Mouse (Mus musculus) small intestine, adult 2 months (tissue): ENCODE results near the gene R3hdm4. TPM values are rescaled to one million over a fixed set of nuclear protein-coding genes. Genes with fewer than 3 reads are reported as not detected.
A peak's percentile ranks its signal among the peaks of the same experiment; 100 is the strongest.

ENCODE experiments used
- H3K27ac ChIP-seq: fragments of 200-500 bp; 2 replicates; pipeline ENCODE4 v1.5.1; 2012; ENCODE audit warnings: low read depth, low read length, control low read depth, inconsistent platforms; ENCODE audit not compliant: insufficient read depth
- H3K27me3 ChIP-seq: fragments of 200-500 bp; 2 replicates; pipeline ENCODE4 v1.6.1; 2012; ENCODE audit warnings: mild to moderate bottlenecking, moderate library complexity, low read length, inconsistent platforms; ENCODE audit not compliant: control insufficient read depth, insufficient read depth
- H3K36me3 ChIP-seq: fragments of 200-500 bp; 2 replicates; pipeline ENCODE4 v1.6.1; 2012; ENCODE audit warnings: mild to moderate bottlenecking, low read length, control low read depth, inconsistent platforms; ENCODE audit not compliant: control insufficient read depth, insufficient read depth
- H3K4me1 ChIP-seq: fragments of 200-500 bp; 2 replicates; pipeline ENCODE4 v1.6.1; 2012; ENCODE audit warnings: low read length, inconsistent platforms, mixed read lengths; ENCODE audit not compliant: control insufficient read depth, insufficient read depth, insufficient read length
- H3K4me3 ChIP-seq: fragments of 200-500 bp; 2 replicates; pipeline ENCODE4 v1.5.1; 2012; ENCODE audit warnings: low read depth, mild to moderate bottlenecking, control low read depth, inconsistent platforms, low read length, moderate library complexity
- CTCF ChIP-seq: fragments of 200-500 bp; IDR thresholded peaks from 2 replicates; pipeline ENCODE4 v1.5.1; 2012; ENCODE audit warnings: low read depth, mild to moderate bottlenecking, control low read depth, inconsistent platforms, low read length, moderate library complexity, mixed read lengths; ENCODE audit not compliant: insufficient replicate concordance, insufficient read length; ENCODE audit errors: extremely low read depth
- POLR2A ChIP-seq: fragments of 200-500 bp; IDR thresholded peaks from 2 replicates; pipeline ENCODE4 v1.6.1; 2012; ENCODE audit warnings: low read depth, mild to moderate bottlenecking, control low read depth, inconsistent platforms, low read length, moderate library complexity
- WGBS: fragments of 180-500 bp; shearing (Covaris S2); methylation state at CpG from one replicate; pipeline ENCODE4 v1.1.7; 2018; 5-methylcytosine and 5-hydroxymethylcytosine counted together
- polyA plus RNA-seq: library from polyadenylated mRNA; depleted of rRNA; stranded (reverse); fragments of >200 nt; gene quantifications from 2 replicates; pipeline ENCODE4 v1.2.3, GENCODE M21; 2012

Gene R3hdm4
- polyA plus RNA-seq, 1 experiment = 104 TPM

- 4% methylated on average over 26 of the region's 26 CpGs for WGBS
- no peak overlapping the region for H3K27ac ChIP-seq
- TF ChIP-seq POLR2A = no peak
- peaks cover 11% of the 10 kb centered on the region for H3K4me1 ChIP-seq
- no peaks in the 10 kb centered on the region for H3K36me3 ChIP-seq
- H3K4me3 ChIP-seq = peak overlapping the region; percentile 63
- H3K27me3 ChIP-seq = peaks cover 13% of the 10 kb centered on the region; the same call in 1 of the 2 replicates
Measured at GRCm38 (mm10) chr10:79873715-79874289, 47.2 kb downstream of the R3hdm4 start.

GRCm38 (mm10) chr10:79873313-79873712 lies 47.7 kb downstream of the R3hdm4 start:
- H3K4me3 ChIP-seq = no peak overlapping the region

GRCm38 (mm10) chr10:79872862-79873261 lies 48.1 kb downstream of the R3hdm4 start:
- WGBS = 41% methylated on average over 3 of the region's 3 CpGs
- Histone ChIP-seq H3K4me3 (no peak overlapping the region), H3K36me3 (no peaks in the 10 kb centered on the region), H3K27me3 (peaks cover 13% of the 10 kb centered on the region; the same call in 1 of the 2 replicates), H3K27ac (no peak overlapping the region), H3K4me1 (peaks cover 11% of the 10 kb centered on the region)
- no peak for TF ChIP-seq CTCF
- TF ChIP-seq POLR2A = no peak

More at GRCm38 (mm10) chr10:79873313-79873712, 47.7 kb downstream of the R3hdm4 start:
- H3K27me3 ChIP-seq = peaks cover 13% of the 10 kb centered on the region; the same call in 1 of the 2 replicates
- TF ChIP-seq POLR2A (no peak), CTCF (no peak)
- no peaks in the 10 kb centered on the region for H3K36me3 ChIP-seq
- no peak overlapping the region for H3K27ac ChIP-seq
- WGBS = 32% methylated on average over 6 of the region's 6 CpGs
- H3K4me1 ChIP-seq = peaks cover 11% of the 10 kb centered on the region

GRCm38 (mm10) chr10:79871845-79872244 lies 49.2 kb downstream of the R3hdm4 start:
- peaks cover 13% of the 10 kb centered on the region; the same call in 1 of the 2 replicates for H3K27me3 ChIP-seq
- 57% methylated on average over 8 of the region's 8 CpGs for WGBS
- H3K27ac ChIP-seq = no peak overlapping the region
- H3K36me3 ChIP-seq = no peaks in the 10 kb centered on the region
- H3K4me3 ChIP-seq = no peak overlapping the region
- TF ChIP-seq POLR2A (no peak), CTCF (no peak)
- peaks cover 4% of the 10 kb centered on the region; the same call in 1 of the 2 replicates for H3K4me1 ChIP-seq

- H3K4me3 ChIP-seq = no peak overlapping the region
- H3K36me3 ChIP-seq = peaks cover 23% of the 10 kb centered on the region
- no peaks in the 10 kb centered on the region for H3K27me3 ChIP-seq
- TF ChIP-seq CTCF (no peak), POLR2A (no peak)
- H3K4me1 ChIP-seq = no peaks in the 10 kb centered on the region; the same call in 1 of the 2 replicates
- WGBS = 75% methylated on average over 11 of the region's 11 CpGs
- H3K27ac ChIP-seq = no peak overlapping the region
Measured at GRCm38 (mm10) chr10:79866601-79867000, 54.4 kb downstream of the R3hdm4 start.

- Histone ChIP-seq H3K4me3 (no peak overlapping the region), H3K4me1 (no peaks in the 10 kb centered on the region; the same call in 1 of the 2 replicates), H3K36me3 (peaks cover 31% of the 10 kb centered on the region), H3K27ac (no peak overlapping the region), H3K27me3 (no peaks in the 10 kb centered on the region)
- WGBS = 39% methylated on average over 19 of the region's 19 CpGs
- TF ChIP-seq CTCF = peak; percentile 34; the same call in 1 of the 2 replicates
- no peak for TF ChIP-seq POLR2A
Measured at GRCm38 (mm10) chr10:79865801-79866295, 55.2 kb downstream of the R3hdm4 start.

GRCm38 (mm10) chr10:79865189-79865601 lies 55.8 kb downstream of the R3hdm4 start:
- TF ChIP-seq CTCF (no peak), POLR2A (no peak)
- Histone ChIP-seq H3K36me3 (peaks cover 37% of the 10 kb centered on the region), H3K27me3 (no peaks in the 10 kb centered on the region), H3K27ac (no peak overlapping the region), H3K4me1 (no peaks in the 10 kb centered on the region; the same call in 1 of the 2 replicates), H3K4me3 (no peak overlapping the region)
- WGBS = 45% methylated on average over 12 of the region's 12 CpGs
